Mouse (Mus musculus) intestine, embryonic 15.5 days (tissue): ENCODE data around the gene Fmnl2. TPM values are rescaled to one million over a fixed set of nuclear protein-coding genes. Genes with fewer than 3 reads are reported as not detected.

Experiments
- ATAC-seq: fragments of 200-750 bp; cut with Nextera tagmentation; 2 replicates; pipeline ENCODE4 v1.8.0; 2017; ENCODE audit warnings: moderate TSS enrichment, moderate library complexity
- H3K27ac ChIP-seq: fragments of 300-500 bp; sonication (generic); 2 replicates; pipeline ENCODE4 v1.5.1; 2015; ENCODE audit warnings: mild to moderate bottlenecking, inconsistent platforms
- H3K27me3 ChIP-seq: fragments of 300-500 bp; sonication (generic); replicated peaks from 2 replicates; pipeline ENCODE4 v1.6.1; 2015; ENCODE audit warnings: inconsistent platforms
- H3K36me3 ChIP-seq: fragments of 300-500 bp; sonication (generic); 2 replicates; pipeline ENCODE4 v1.6.1; 2015; ENCODE audit warnings: inconsistent platforms
- H3K4me1 ChIP-seq: fragments of 300-500 bp; sonication (generic); replicated peaks from 2 replicates; pipeline ENCODE4 v1.6.1; 2015; ENCODE audit warnings: inconsistent platforms
- H3K4me2 ChIP-seq: fragments of 300-500 bp; sonication (generic); replicated peaks from 2 replicates; pipeline ENCODE4 v1.6.1; 2015; ENCODE audit warnings: mild to moderate bottlenecking, inconsistent platforms
- H3K4me3 ChIP-seq: fragments of 300-500 bp; sonication (generic); replicated peaks from 2 replicates; pipeline ENCODE4 v1.5.1; 2015; ENCODE audit warnings: inconsistent platforms
- H3K9ac ChIP-seq: fragments of 300-500 bp; sonication (generic); 2 replicates; pipeline ENCODE4 v1.6.1; 2015; ENCODE audit warnings: inconsistent platforms
- H3K9me3 ChIP-seq: fragments of 300-500 bp; sonication (generic); 2 replicates; pipeline ENCODE4 v1.6.1; 2016; ENCODE audit warnings: inconsistent platforms
- WGBS: fragments of 180-500 bp; shearing (Covaris S2); methylation state at CpG from one replicate; pipeline ENCODE4 v1.1.7; 2015; 5-methylcytosine and 5-hydroxymethylcytosine counted together
- polyA plus RNA-seq: library from polyadenylated mRNA; unstranded; fragments of >200 nt; fragmentation: Nextera tagmentation; extraction: Ambion mirVana; gene quantifications from 2 replicates; pipeline ENCODE4 v1.2.1, GENCODE M21; 2015

The Fmnl2 gene
- polyA plus RNA-seq, 1 experiment from 2014 or later = 3.6 TPM

GRCm38 (mm10) chr2:53047031-53047430 is 189.4 kb downstream of the Fmnl2 start:
- no peak overlapping the region for H3K27ac ChIP-seq
- no peak for ATAC-seq
- H3K9me3 ChIP-seq = no peaks in the 10 kb centered on the region
- no peaks in the 10 kb centered on the region for H3K4me1 ChIP-seq
- H3K4me2 ChIP-seq = no peak overlapping the region
- 60% methylated on average over 6 of the region's 6 CpGs for WGBS
- H3K27me3 ChIP-seq = no peaks in the 10 kb centered on the region
- no peak overlapping the region for H3K4me3 ChIP-seq
- peaks cover 3% of the 10 kb centered on the region; the same call in 1 of the 2 replicates for H3K36me3 ChIP-seq
- H3K9ac ChIP-seq = no peak overlapping the region

GRCm38 (mm10) chr2:53047749-53048387 is 190.2 kb downstream of the Fmnl2 start:
- Histone ChIP-seq H3K36me3 (peaks cover 3% of the 10 kb centered on the region; the same call in 1 of the 2 replicates), H3K27me3 (no peaks in the 10 kb centered on the region), H3K9ac (no peak overlapping the region), H3K4me2 (no peak overlapping the region), H3K4me1 (no peaks in the 10 kb centered on the region), H3K4me3 (no peak overlapping the region), H3K27ac (no peak overlapping the region), H3K9me3 (no peaks in the 10 kb centered on the region)
- ATAC-seq = no peak
- 92% methylated on average over 1 of the region's 1 CpGs for WGBS

GRCm38 (mm10) chr2:53050376-53050775 is 192.7 kb downstream of the Fmnl2 start:
- H3K4me2 ChIP-seq = no peak overlapping the region
- H3K27ac ChIP-seq = no peak overlapping the region
- no peaks in the 10 kb centered on the region for H3K4me1 ChIP-seq
- H3K4me3 ChIP-seq = no peak overlapping the region
- peaks cover 3% of the 10 kb centered on the region; the same call in 1 of the 2 replicates for H3K36me3 ChIP-seq
- 95% methylated on average over 6 of the region's 6 CpGs for WGBS
- H3K9me3 ChIP-seq = no peaks in the 10 kb centered on the region
- ATAC-seq = no peak
- H3K9ac ChIP-seq = no peak overlapping the region
- H3K27me3 ChIP-seq = no peaks in the 10 kb centered on the region

GRCm38 (mm10) chr2:53051502-53051901 is 193.8 kb downstream of the Fmnl2 start:
- Histone ChIP-seq H3K27ac (no peak overlapping the region), H3K9me3 (no peaks in the 10 kb centered on the region), H3K27me3 (no peaks in the 10 kb centered on the region)

GRCm38 (mm10) chr2:53053714-53054113 is 196.1 kb downstream of the Fmnl2 start:
- Histone ChIP-seq H3K4me2 (no peak overlapping the region), H3K27me3 (no peaks in the 10 kb centered on the region), H3K4me1 (no peaks in the 10 kb centered on the region), H3K4me3 (no peak overlapping the region), H3K27ac (peak overlapping the region; percentile 20; the same call in 1 of the 2 replicates), H3K9ac (no peak overlapping the region), H3K9me3 (no peaks in the 10 kb centered on the region), H3K36me3 (peaks cover 3% of the 10 kb centered on the region; the same call in 1 of the 2 replicates)
- WGBS = 54% methylated on average over 7 of the region's 7 CpGs
- ATAC-seq = no peak

More at GRCm38 (mm10) chr2:53051502-53051901, 193.8 kb downstream of the Fmnl2 start:
- Histone ChIP-seq H3K4me2 (no peak overlapping the region), H3K36me3 (peaks cover 3% of the 10 kb centered on the region; the same call in 1 of the 2 replicates), H3K4me3 (no peak overlapping the region), H3K4me1 (no peaks in the 10 kb centered on the region), H3K9ac (no peak overlapping the region)
- no peak for ATAC-seq
- 80% methylated on average over 8 of the region's 8 CpGs for WGBS

- WGBS = 85% methylated on average over 6 of the region's 6 CpGs
- no peak for ATAC-seq
- Histone ChIP-seq H3K4me1 (no peaks in the 10 kb centered on the region), H3K9ac (no peak overlapping the region), H3K4me3 (no peak overlapping the region), H3K9me3 (no peaks in the 10 kb centered on the region), H3K27me3 (no peaks in the 10 kb centered on the region), H3K36me3 (no peaks in the 10 kb centered on the region), H3K4me2 (no peak overlapping the region), H3K27ac (no peak overlapping the region)
These were observed 198.9 kb downstream of the Fmnl2 start for GRCm38 (mm10) chr2:53056556-53056955.

- no peaks in the 10 kb centered on the region for H3K9me3 ChIP-seq
- H3K27ac ChIP-seq = no peak overlapping the region
- no peaks in the 10 kb centered on the region for H3K36me3 ChIP-seq
- ATAC-seq = no peak
- no peaks in the 10 kb centered on the region for H3K4me1 ChIP-seq
- no peak overlapping the region for H3K4me3 ChIP-seq
- H3K27me3 ChIP-seq = no peaks in the 10 kb centered on the region
- WGBS = 77% methylated on average over 2 of the region's 2 CpGs
- no peak overlapping the region for H3K4me2 ChIP-seq
- no peak overlapping the region for H3K9ac ChIP-seq
These were observed 199.6 kb downstream of the Fmnl2 start for GRCm38 (mm10) chr2:53057291-53057690.

GRCm38 (mm10) chr2:53061363-53062000 is 203.8 kb downstream of the Fmnl2 start:
- WGBS = 88% methylated on average over 9 of the region's 9 CpGs
- H3K4me3 ChIP-seq = no peak overlapping the region
- ATAC-seq = no peak

GRCm38 (mm10) chr2:53066973-53067372 is 209.3 kb downstream of the Fmnl2 start:
- Histone ChIP-seq H3K9ac (no peak overlapping the region), H3K4me3 (no peak overlapping the region), H3K27me3 (no peaks in the 10 kb centered on the region), H3K4me2 (no peak overlapping the region), H3K27ac (no peak overlapping the region), H3K36me3 (no peaks in the 10 kb centered on the region), H3K4me1 (0 out of 2 replicates have a peak, but pooled peaks cover 5% of the 10 kb centered on the region), H3K9me3 (no peaks in the 10 kb centered on the region)
- 97% methylated on average over 2 of the region's 2 CpGs for WGBS
- ATAC-seq = no peak

More at GRCm38 (mm10) chr2:53061363-53062000, 203.8 kb downstream of the Fmnl2 start:
- Histone ChIP-seq H3K27ac (no peak overlapping the region), H3K9me3 (no peaks in the 10 kb centered on the region), H3K9ac (no peak overlapping the region), H3K4me1 (no peaks in the 10 kb centered on the region), H3K36me3 (no peaks in the 10 kb centered on the region), H3K27me3 (no peaks in the 10 kb centered on the region), H3K4me2 (no peak overlapping the region)

- peak; percentile 71 for ATAC-seq
- no peaks in the 10 kb centered on the region for H3K36me3 ChIP-seq
- no peak overlapping the region for H3K4me2 ChIP-seq
- no peak overlapping the region for H3K9ac ChIP-seq
- no peaks in the 10 kb centered on the region for H3K9me3 ChIP-seq
- 0 out of 2 replicates have a peak, but pooled peaks cover 5% of the 10 kb centered on the region for H3K4me1 ChIP-seq
- H3K4me3 ChIP-seq = no peak overlapping the region
- WGBS = 13% methylated on average over 1 of the region's 1 CpGs
- H3K27ac ChIP-seq = no peak overlapping the region
- H3K27me3 ChIP-seq = no peaks in the 10 kb centered on the region
These were observed 212.9 kb downstream of the Fmnl2 start for GRCm38 (mm10) chr2:53070607-53071006.

GRCm38 (mm10) chr2:53079693-53080286 is 222.1 kb downstream of the Fmnl2 start:
- Histone ChIP-seq H3K27me3 (no peaks in the 10 kb centered on the region), H3K4me1 (no peaks in the 10 kb centered on the region), H3K9ac (no peak overlapping the region), H3K4me2 (no peak overlapping the region), H3K4me3 (no peak overlapping the region), H3K27ac (no peak overlapping the region), H3K36me3 (no peaks in the 10 kb centered on the region), H3K9me3 (no peaks in the 10 kb centered on the region)
- WGBS = 81% methylated on average over 2 of the region's 2 CpGs
- ATAC-seq = no peak

- Histone ChIP-seq H3K36me3 (no peaks in the 10 kb centered on the region), H3K4me3 (no peak overlapping the region), H3K4me1 (no peaks in the 10 kb centered on the region), H3K27me3 (no peaks in the 10 kb centered on the region), H3K27ac (no peak overlapping the region), H3K9me3 (no peaks in the 10 kb centered on the region), H3K4me2 (no peak overlapping the region), H3K9ac (no peak overlapping the region)
- ATAC-seq = no peak
- WGBS = 87% methylated on average over 4 of the region's 4 CpGs
These were observed 224.4 kb downstream of the Fmnl2 start for GRCm38 (mm10) chr2:53082045-53082444.
